Mouse (Mus musculus): ENCODE measurements around the gene Epb41l1. TPM values are rescaled to one million over a fixed set of nuclear protein-coding genes. Genes with fewer than 3 reads are reported as not detected.

Gene Epb41l1
- total RNA-seq, 2 experiments from 2014 or later = 27.9 to 30.1 TPM

DNA sequence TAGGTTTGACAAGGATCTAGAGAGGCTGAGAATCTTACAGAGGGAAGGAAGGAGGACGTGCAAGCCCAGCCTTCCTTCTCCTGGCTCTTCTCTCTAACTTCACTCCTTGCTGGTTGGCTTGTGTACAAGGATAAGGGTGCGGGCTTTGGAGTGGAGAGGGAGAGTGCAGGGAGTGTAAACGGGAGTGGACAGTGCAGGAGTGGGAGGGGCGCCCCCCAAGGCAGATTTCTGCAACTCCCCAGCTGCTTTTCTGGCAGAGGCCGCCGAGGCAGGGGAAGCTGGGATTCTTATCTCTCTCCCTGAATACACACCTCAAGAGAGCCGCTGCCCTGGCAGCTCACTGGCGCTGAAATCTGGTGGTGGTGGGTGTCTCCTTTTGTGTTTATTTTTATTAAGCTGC lies 1.9 kb downstream of the Epb41l1 start:
- no peak for DNase-seq (ENCODE audit: low spot score in 2 of 2)

DNA sequence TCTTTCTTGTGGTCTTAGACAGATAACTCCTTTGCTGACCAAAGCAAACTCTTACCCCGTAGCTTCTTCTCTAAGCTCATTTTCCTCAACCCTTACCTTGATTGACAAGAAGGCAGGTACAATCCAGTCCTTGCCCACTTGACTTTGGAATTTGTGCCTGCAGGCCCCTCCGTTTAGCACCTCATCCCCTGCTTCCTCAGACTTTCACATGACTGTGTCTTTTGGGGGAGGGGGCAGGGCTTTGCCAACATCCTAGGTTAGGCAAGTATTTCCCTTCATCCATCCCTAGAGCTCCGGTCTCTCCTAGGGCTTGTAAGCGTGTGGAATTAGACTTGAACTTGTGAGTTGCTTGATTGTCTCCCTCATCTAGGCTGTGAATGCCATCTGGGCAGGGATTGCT lies 3.0 kb downstream of the Epb41l1 start:
- no peak for DNase-seq (ENCODE audit: low spot score in 2 of 2)

DNA sequence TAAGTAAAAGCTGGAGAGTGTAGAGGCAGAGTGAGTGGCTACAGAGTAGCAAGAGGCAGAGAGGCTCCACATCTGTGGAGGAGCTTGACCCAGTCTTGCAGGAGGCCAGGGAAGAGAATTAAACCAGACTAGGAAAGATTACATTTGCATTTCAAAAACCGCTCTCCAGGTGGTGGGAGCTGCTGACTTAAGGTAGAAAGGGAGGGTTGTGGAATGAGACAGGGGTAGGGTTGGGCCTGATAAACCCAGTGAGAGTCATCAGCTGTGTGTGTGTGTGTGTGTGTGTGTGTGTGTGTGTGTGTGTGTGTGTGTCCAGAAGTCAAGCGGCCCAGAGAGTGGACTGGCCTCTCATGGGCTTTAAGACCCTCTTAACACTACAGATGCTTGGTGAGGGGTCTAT lies 4.9 kb downstream of the Epb41l1 start:
- DNase-seq (ENCODE audit: low spot score in 2 of 2) = no peak

DNA sequence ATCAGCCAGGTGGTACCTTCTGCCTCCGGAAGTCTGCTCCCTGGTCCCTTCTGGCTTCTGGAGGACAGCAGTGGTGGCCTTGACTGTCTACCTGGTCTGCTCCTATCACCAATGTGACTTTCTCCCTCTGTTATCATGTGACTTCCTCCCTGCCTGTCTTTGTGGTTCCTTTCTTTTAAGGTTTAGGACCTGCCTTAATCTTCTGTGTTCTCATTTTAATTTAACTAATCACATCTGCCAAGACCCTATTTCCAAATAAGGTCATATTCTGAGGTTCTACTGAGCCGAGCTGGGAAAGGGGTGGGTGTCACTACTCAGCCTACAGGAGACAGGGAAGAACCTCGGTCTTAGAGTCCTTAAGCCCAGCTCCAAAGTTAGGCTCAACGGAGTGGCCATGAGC lies 5.4 kb downstream of the Epb41l1 start:
- DNase-seq (ENCODE audit: low spot score in 2 of 2) = no peak

DNA sequence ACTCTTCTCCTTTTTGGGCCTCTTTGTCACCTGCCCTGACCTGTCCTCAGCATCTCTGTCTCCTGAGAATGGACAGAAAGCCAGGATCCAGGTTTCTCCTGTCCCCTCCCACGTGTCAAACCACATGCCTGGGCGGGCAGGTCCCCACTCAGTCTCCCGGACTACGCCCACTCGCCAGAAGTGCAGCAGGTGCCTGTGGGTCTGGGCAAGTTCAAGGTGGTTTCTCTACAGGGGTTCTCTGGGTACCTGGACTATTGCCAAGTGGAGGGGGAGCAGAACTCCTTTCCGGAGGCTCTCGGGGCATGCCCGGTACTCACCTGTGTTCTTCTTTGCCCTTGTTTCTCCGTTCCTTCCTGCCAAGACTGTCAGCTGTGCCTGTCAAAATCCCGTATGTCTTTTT lies 9.1 kb downstream of the Epb41l1 start:
- DNase-seq (ENCODE audit: low spot score in 2 of 2) = no peak

DNA sequence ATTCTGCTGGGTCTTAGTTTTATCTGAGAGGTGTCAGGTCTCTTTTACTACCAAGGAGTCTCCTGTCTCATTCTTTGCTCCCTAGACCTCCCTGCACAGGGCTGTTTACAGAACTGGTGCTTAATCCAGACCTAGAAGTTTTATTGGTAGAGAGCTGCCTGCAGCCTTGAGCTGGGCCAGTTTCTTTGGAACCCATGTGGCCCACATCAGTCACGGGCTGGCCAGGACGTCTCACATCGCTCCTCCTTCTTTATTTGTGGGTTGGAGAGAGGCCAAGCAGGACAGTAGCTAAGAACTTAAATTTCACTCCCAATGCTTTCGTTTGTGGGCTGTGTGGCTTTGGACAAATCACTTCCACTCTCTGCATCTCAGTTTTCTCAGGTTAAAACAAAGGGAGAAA lies 9.6 kb downstream of the Epb41l1 start:
- DNase-seq (ENCODE audit: low spot score in 2 of 2) = no peak

DNA sequence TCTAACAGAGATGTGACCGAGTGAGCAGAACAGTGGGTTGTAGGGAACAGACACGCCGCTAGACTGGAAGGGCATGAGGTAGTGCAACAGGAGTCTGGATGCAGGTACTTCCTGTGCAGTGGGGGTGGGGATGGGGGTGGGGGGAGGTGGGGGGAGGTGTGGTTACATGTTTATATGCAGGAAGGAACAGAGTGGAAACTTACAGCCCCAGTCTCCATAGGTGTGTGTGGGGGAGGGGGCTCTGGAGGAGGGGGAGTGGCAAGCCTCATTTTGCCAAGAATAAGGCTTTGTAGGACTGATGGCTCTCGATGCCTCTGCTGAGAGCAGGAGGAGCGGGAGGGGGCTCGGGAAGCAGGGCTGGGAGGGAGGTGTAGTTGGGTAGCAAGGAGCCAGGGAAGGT lies 10.7 kb downstream of the Epb41l1 start:
- DNase-seq (ENCODE audit: low spot score in 2 of 2) = no peak

DNA sequence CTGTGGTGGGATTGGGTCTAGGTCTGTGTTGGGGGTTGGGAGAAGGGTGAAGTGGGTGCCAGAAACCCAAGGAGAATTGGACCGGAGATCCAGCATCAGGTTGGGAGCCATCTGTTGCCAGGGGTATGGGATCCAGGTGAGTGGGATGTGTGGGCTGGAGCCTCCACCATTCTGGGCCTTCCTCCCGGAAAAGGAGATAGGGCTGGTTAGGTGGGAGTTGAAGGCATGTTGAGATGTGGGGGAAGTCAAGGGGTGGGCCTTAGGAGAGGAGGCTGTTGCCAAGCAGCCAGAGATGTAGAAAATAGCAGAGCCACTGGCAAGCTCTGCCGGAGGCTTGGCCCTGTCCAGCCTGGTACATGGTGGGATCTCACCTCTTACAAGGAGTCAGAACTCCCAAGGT lies 11.4 kb downstream of the Epb41l1 start:
- no peak for DNase-seq (ENCODE audit: low spot score in 2 of 2)

DNA sequence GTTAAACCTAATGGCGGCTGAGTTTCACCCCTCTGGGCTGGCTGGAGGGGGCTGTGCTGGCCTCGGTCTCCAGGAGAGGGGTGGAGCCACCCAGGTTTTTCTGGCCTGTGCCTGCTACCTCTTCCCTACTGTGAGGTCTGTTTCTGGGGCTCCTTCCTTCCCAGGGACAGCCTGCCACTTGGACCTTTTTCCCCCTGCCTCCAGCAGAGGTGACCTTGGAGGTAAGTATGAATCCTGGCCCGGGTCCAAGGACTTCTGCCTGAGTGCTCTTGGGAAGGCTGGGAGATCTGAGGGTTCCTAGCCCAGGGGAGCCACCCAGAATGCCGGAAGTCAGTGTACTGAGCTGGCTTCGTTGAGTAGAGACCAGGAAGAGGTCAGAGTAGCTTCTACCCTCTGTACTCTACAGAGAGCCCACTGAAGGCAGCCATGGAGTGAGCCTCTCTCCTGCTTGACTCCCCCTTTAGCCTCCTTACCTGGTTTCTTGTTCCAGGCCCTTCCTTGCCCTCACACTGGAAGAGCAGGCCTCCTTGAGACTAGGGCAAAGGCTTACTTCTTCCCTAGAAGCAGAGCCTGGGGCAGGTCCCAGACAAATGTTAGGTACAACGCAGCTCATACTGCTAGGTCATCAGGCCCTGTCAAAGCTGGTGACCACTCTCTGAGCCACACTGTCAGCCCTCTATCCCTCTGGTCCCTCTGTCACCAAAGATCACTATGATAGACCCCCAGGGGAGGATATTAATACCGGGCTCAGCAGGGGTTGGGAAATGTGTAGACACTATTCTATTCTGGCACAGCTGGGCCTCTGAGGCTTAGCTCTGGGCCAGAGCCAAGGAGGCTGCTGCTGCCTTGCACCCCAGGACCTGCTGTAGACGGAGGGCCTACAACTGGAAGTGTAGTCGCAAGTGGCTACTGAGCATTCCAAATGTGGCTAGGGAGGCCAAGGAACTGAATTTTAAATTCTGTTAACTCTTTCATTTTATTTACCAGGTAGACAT lies 12.5 kb downstream of the Epb41l1 start:
- DNase-seq (ENCODE audit: low spot score in 2 of 2) = no peak

DNA sequence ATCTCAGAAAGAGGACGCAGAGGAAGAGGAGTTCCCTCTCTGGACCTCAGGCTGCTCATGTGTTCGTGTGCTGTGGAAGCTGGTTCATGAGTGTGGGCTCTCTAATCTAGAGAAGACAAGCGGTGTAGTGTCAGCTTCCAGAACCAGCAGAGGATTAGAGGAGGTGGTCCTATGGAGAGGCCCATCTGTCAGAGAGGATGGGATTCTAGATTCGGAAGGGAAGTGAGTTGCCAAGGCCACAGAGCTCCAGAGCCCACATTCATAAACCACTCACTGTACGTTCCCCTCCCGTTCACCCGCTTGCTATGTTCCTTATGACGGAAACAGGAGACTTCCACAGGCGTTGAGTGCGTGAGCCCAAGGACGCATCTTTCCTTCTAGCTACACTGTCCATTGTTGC lies 16.9 kb downstream of the Epb41l1 start:
- DNase-seq (ENCODE audit: low spot score in 2 of 2) = no peak

DNA sequence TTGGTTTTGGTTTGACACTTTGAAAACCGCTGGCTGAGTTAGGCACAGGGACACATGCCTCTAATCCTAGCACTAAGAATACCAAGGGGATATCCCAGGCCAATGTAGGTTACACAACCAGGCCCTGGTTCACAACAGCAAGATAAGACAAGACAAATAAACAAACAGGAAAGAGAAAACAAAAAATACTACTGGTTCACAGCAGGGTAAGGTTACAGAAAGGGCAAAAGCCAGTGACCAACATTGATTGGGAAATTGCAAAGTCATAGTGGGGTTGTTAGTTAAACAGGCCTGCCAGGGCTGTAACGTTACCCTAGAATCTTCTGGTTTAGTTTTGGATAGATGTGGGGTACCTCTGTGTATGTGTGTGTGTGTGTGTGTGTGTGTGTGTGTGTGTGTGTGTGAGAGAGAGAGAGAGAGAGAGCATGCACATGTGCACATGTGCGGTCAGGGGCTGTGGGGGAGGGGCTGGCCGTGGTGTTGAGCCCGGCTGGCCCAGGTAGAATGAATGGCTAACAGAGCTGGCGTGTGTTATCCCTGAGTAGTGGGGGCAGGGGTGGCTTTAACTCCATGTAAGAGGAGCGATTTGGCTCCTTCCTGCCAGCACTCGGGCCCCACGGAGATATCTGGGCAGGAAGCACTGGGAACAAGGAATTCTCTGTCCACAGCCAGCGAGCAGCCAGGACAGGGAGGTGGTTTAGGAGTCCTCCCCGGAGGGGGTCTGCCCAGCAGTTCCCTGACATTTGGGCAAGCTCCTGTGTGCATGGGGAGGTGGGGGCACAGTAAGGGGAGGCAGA lies 19.2 kb downstream of the Epb41l1 start:
- no peak for DNase-seq (ENCODE audit: low spot score in 2 of 2)

DNA sequence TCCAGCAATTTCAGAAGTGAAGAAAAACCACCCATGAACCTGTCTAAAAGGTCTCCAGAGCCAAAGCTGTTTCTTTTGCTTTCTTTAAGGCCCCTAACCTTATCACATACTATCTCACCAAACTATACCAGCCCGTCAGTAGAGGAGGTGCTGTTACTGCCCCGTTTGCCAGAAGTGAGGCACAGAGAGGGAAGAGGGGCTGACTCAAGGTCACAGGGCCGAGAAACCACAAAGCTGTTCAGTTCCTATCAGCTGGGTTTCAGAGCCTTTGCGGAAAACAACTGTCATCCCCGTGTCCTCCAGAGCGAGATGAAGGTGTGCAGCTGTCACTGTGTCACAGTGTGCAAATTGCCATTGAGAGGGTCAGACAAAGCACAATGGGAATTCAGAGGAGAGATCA lies 21.2 kb downstream of the Epb41l1 start:
- DNase-seq (ENCODE audit: low spot score in 2 of 2) = no peak

DNA sequence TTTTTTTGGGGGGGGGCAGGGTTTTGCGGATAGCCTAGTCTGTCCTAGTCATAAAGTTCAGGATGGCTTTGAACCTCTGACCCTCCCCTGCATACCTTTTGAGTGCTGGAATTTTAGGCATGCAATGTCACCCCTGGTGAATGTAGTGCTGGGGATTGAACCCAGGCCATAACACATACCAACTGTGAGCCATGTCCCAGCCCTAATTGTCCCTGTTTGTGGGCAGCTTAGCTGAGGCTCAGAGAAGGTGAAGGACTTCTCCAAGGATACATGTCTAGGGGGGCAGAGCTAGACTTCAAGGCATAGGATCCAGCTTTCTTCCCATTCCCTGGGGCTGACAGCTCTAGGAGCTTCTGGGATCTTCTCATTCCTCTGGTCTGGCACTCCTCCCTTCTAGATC lies 22.6 kb downstream of the Epb41l1 start:
- DNase-seq (ENCODE audit: low spot score in 2 of 2) = no peak

DNA sequence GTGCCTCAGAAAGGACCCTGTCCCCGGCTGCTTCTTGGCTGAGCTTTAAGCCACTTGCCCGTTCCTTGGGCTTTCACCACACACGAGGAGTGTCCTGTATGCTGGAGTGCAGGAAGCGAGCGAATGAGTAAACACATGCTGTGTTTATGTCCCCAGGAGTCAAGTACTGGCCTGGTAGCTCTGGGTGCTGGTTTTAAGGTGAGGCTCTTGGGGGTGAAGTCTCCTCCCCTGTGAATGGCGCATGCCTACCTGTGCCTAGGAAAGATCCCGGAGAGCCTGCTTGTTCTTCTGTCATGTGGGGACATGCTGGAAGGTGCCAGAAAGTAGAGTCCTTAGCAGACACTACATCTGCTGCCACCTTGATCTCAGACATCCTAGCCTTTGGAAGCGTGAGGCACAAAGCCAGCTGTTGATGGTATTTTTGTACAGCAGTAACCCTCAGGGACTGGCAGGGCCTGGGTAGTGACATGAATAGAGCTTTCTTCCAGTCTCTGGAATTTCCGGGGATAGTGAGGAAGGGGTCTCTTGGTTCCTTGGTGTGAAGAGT lies 25.9 kb downstream of the Epb41l1 start:
- DNase-seq (ENCODE audit: low spot score in 2 of 2) = no peak

DNA sequence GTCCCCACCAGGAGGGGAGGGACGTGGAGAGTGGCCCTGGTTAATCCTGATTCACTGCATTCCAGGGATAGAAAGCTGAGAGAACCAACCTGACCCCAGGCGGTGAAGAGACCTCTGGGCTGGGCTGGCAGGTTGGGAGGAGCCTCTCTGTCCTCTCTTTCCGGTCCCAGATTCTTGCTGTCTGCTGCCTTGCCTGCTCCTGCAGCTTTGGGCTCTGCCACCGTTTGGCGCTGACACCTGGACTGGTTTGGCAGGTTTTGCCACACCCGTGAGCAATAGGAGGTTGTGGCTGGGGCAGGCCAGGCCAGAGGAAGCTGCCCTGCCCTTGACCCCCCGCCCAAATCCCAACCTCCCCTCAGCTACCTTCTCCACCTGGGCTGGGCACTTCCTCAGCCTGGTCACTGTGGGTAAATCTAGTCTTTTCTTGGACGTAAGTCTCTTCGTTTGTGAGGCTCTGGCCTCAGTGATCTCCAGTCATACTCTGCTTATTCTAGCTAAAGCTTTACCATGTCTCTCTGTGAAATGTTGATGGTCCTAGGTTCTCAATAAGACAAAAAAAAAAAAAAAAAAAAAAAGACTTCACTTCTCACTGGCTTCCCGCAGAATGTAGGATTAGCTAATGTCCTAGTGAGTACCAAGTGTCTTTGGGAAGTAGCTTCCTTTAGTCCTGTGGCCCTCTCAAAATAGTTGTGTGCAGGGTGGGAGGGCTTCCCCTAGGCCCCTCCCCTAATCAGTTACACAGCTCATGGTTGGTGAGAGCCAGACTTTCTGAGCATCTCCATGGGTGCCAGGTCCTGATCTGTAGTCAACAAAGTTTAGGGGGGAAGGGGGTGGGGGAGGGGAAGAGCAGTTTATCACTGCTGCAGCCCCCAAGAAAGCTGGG lies 26.9 kb downstream of the Epb41l1 start:
- no peak for DNase-seq (ENCODE audit: low spot score in 2 of 2)

DNA sequence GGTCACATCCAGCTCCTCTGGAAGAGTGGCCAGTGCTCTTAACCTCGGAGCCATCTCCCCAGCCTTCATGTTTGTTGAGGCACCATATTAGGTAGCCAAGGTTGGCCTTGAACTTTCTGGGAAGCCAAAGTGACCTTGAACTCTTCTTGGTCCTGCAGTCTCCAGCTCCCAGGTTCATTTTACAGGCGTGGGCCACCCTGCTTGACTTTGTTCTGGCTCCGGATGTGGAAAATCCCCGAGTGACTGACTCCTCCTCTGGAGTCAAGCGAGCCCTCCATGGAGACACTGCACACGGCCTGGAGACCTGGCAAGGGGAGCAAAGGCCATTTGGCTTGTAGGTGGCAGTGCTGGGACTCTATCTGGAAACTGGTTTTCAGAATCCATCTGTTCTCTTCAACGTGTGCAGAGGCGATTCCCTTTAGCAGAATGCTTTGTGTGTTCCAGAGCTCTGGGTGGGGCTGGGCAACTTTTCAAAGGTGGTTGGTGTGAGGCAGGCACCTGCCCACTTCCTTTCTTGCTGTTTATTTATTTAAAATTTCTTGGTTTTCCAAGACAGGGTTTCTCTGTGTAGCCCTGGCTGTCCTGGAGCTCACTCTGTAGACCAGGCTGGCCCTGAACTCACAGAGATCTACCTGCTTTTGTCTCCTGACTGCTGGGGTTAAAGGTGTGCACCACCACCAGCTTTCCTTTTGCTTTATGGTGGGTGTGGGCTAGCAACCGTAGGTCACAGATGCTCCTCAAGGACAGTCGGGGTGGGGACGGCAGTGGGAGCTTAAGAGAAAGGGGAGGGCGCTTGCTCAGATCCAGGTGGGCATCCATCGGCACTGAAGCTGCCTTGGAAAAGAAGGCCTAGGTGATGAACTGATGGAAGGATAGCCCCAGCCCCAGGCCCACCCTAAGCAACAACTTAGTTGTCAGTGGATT lies 30.8 kb downstream of the Epb41l1 start:
- no peak for DNase-seq (ENCODE audit: low spot score in 2 of 2)

DNA sequence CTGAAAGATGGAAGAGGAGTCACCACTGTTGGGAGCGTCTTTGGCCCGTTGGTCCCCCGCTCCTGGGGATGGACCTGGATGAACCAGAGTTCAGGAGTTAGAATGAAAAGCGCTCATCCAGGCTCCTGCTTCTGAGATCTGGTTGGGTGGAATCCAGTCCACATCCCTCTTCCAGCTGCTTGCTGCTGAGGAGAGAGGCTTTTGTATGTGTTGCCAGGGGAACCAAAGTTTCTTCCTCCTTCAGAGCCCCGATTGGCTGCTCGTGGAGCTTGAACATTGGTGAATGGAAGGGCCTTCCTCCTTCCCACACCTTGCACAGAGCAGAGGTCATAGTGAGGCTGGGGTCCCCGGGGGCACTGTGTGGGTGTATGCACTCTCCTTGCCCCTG lies 31.4 kb downstream of the Epb41l1 start:
- DNase-seq (ENCODE audit: low spot score in 2 of 2) = no peak

DNA sequence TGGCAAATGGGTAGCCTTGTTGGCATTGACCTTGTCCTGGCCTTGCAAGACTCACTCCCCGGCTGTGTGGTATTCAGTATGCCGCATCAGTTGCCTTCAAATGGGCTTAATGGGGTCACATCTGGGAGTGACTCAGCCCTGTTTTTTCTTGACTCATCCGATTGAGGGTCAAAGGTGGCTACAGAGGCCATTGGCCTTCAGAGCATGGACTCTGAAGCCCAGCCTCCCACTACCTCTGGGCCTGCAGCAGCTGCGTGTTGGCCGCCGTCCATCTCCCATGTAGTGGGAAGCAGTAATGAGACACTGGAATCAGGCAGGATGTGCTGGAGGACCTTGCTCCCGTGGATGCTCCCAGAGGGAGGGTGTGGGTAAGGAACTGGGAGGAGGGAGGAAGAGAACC lies 33.1 kb downstream of the Epb41l1 start:
- DNase-seq (ENCODE audit: low spot score in 2 of 2) = peak in 1 of 2 experiments; percentile 46

DNA sequence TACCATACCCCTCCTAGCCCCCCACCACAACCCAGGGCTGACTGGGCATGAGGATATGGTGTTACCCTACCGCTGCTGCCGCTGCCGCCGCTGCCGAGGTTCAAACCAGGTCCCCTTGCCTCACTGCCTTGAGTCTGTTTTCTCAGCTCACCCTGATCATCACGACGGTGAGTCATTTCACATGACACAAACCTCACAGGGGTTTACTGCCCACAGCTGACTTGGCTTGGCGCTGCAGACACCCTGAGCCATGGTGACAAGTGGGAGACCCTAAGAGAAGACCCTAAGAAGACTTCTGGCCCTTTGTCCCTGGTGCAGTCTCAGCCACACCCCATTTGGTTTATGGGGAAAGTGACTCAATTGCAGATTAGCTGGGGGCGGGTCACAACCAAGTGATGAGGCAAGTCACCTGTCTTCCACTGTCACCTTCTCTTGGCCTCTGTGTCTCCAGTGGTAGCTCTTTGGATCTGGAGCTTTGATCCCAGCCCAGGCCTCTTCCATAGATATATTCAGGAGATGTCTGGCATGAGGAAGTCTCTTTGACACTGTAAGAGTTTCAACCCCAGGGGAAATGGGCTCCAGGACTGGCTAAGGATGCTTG lies 34.9 kb downstream of the Epb41l1 start:
- DNase-seq (ENCODE audit: low spot score in 2 of 2) = no peak
